Mouse (Mus musculus) erythroblast, embryonic 14.5 days (primary cell): ENCODE measurements around the gene Rmdn3.

Experiments
- GATA1 ChIP-seq: IDR thresholded peaks from 2 replicates; pipeline ENCODE4 v1.6.1; 2012; ENCODE audit warnings: low read length, inconsistent platforms, mixed read lengths
- TAL1 ChIP-seq: IDR thresholded peaks from 3 replicates; pipeline ENCODE4 v1.6.1; 2012; ENCODE audit warnings: low read length, inconsistent platforms, mixed read lengths

DNA sequence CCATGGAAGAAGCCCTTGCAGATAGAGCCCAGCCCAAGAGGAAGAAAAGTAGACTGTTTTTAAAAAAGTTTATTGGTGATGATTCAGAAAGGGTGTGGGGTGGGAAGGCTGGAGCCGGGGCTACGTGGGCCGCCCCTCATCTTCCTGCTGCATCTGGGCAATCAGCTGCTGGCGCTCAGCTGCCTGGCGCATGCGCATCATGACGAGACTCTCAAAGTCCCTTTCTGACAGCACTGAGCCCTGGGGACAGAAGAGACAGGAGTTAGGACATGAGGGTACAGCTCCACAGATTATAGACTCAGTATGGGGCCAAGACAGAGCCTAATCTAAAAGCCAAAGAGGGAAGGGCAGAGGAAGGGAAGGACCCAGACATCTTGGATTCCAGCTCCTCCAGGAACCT, 15.6 kb upstream of the Rmdn3 start:
- no peak for TF ChIP-seq GATA1
- no peak for TF ChIP-seq TAL1
